Mouse (Mus musculus): ENCODE measurements around the gene Psg23. TPM values are rescaled to one million over a fixed set of nuclear protein-coding genes. Genes with fewer than 3 reads are reported as not detected.
"Not testable (repeated sequence)": the region's sequence is repeated elsewhere in the genome, so short reads cannot be mapped to it uniquely, and the experiment has no call there.

Gene Psg23
- polyA plus RNA-seq (2014; fragmentation: Nextera tagmentation; extraction: Ambion mirVana), result not detected in 2 replicates

- not testable (repeated sequence) for H3K4me2 ChIP-seq (ENCODE audit: low read depth, low read length); ATAC-seq (ENCODE audit: low read depth); H3K9ac ChIP-seq (ENCODE audit: low read depth, low read length); H3K4me1 ChIP-seq (ENCODE audit: control insufficient read depth, insufficient read depth, low read length); H3K36me3 ChIP-seq (ENCODE audit: control insufficient read depth, insufficient read depth, low read length); H3K9me3 ChIP-seq (ENCODE audit: control insufficient read depth, low read length); H3K4me3 ChIP-seq (ENCODE audit: low read depth, low read length); H3K27me3 ChIP-seq (replicated peaks; ENCODE audit: control insufficient read depth, insufficient read depth, low read length); DNase-seq (ENCODE audit: low spot score); H3K27ac ChIP-seq (replicated peaks; ENCODE audit: low read depth, low read length)
- 63% methylated on average over 1 of the region's 2 CpGs for WGBS
These were observed at the start of gene Psg23 for GRCm38 (mm10) chr7:18616401-18616800. TSS of gene Psg23 (minus strand) at chr7:18616501.

- ATAC-seq (ENCODE audit: low read depth); DNase-seq (ENCODE audit: low spot score): not testable (repeated sequence)
- WGBS, result 44% methylated on average over 1 of the region's 2 CpGs
These were observed 40.3 kb upstream of the Psg23 start, which contains the start of gene Psg21 for GRCm38 (mm10) chr7:18656625-18657024. TSS of gene Psg21 (minus strand) at chr7:18656725.

GRCm38 (mm10) chr7:18626921-18627320 lies 10.6 kb upstream of the Psg23 start:
- H3K4me3 ChIP-seq (ENCODE audit: low read depth, low read length); H3K27me3 ChIP-seq (replicated peaks; ENCODE audit: control insufficient read depth, insufficient read depth, low read length); H3K27ac ChIP-seq (replicated peaks; ENCODE audit: low read depth, low read length); H3K9me3 ChIP-seq (ENCODE audit: control insufficient read depth, low read length); H3K36me3 ChIP-seq (ENCODE audit: control insufficient read depth, insufficient read depth, low read length); H3K4me2 ChIP-seq (ENCODE audit: low read depth, low read length); ATAC-seq (ENCODE audit: low read depth); H3K4me1 ChIP-seq (ENCODE audit: control insufficient read depth, insufficient read depth, low read length); DNase-seq (ENCODE audit: low spot score); H3K9ac ChIP-seq (ENCODE audit: low read depth, low read length): not testable (repeated sequence)
- 86% methylated on average over 8 of the region's 8 CpGs for WGBS

More at GRCm38 (mm10) chr7:18656625-18657024, 40.3 kb upstream of the Psg23 start, which contains the start of gene Psg21:
- H3K36me3 ChIP-seq (ENCODE audit: control insufficient read depth, insufficient read depth, low read length); H3K9me3 ChIP-seq (ENCODE audit: control insufficient read depth, low read length); H3K4me3 ChIP-seq (ENCODE audit: low read depth, low read length); H3K27ac ChIP-seq (replicated peaks; ENCODE audit: low read depth, low read length); H3K4me2 ChIP-seq (ENCODE audit: low read depth, low read length); H3K4me1 ChIP-seq (ENCODE audit: control insufficient read depth, insufficient read depth, low read length); H3K9ac ChIP-seq (ENCODE audit: low read depth, low read length); H3K27me3 ChIP-seq (replicated peaks; ENCODE audit: control insufficient read depth, insufficient read depth, low read length): not testable (repeated sequence)

- no peak for ATAC-seq (ENCODE audit: low read depth)
- no peak for DNase-seq (ENCODE audit: low spot score)
- Histone ChIP-seq H3K4me3 (ENCODE audit: low read depth, low read length) (no peak within 1 kb of the TSS), H3K27me3 (replicated peaks; ENCODE audit: control insufficient read depth, insufficient read depth, low read length) (no peaks in the 10 kb centered on the region), H3K4me1 (ENCODE audit: control insufficient read depth, insufficient read depth, low read length) (no peaks in the 10 kb centered on the region), H3K9me3 (ENCODE audit: control insufficient read depth, low read length) (no peaks in the 10 kb centered on the region), H3K9ac (ENCODE audit: low read depth, low read length) (no peak within 1 kb of the TSS), H3K36me3 (ENCODE audit: control insufficient read depth, insufficient read depth, low read length) (no peaks in the 10 kb centered on the region), H3K27ac (replicated peaks; ENCODE audit: low read depth, low read length) (no peak within 1 kb of the TSS), H3K4me2 (ENCODE audit: low read depth, low read length) (no peak within 1 kb of the TSS)
- WGBS, result 78% methylated on average over 3 of the region's 3 CpGs
These were observed 49.1 kb downstream of the Psg23 start, which contains the start of gene Psg27 for GRCm38 (mm10) chr7:18567205-18567604. TSS of gene Psg27 (minus strand) at chr7:18567305.

GRCm38 (mm10) chr7:18559850-18560249 lies 56.5 kb downstream of the Psg23 start:
- no peaks in the 10 kb centered on the region for H3K9me3 ChIP-seq (ENCODE audit: control insufficient read depth, low read length)
- no peaks in the 10 kb centered on the region for H3K27me3 ChIP-seq (replicated peaks; ENCODE audit: control insufficient read depth, insufficient read depth, low read length)
- no peaks in the 10 kb centered on the region for H3K4me1 ChIP-seq (ENCODE audit: control insufficient read depth, insufficient read depth, low read length)
- H3K27ac ChIP-seq (replicated peaks; ENCODE audit: low read depth, low read length), result no peak overlapping the region
- H3K4me3 ChIP-seq (ENCODE audit: low read depth, low read length), result no peak overlapping the region
- H3K9ac ChIP-seq (ENCODE audit: low read depth, low read length), result no peak overlapping the region
- H3K36me3 ChIP-seq (ENCODE audit: control insufficient read depth, insufficient read depth, low read length), result no peaks in the 10 kb centered on the region
- DNase-seq (ENCODE audit: low spot score), result no peak
- no peak overlapping the region for H3K4me2 ChIP-seq (ENCODE audit: low read depth, low read length)
- no peak for ATAC-seq (ENCODE audit: low read depth)

Other genes starting within 250 kb of the Psg23 start
- gene Psg28, start 184.5 kb downstream of the Psg23 start, polyA plus RNA-seq (2014; fragmentation: Nextera tagmentation; extraction: Ambion mirVana), result not detected in 2 replicates
- gene Psg26, start 132.3 kb downstream of the Psg23 start, polyA plus RNA-seq (2014; fragmentation: Nextera tagmentation; extraction: Ambion mirVana), result not detected in 2 replicates
- not detected in 2 replicates for gene Psg25, start 84.2 kb downstream of the Psg23 start, polyA plus RNA-seq (2014; fragmentation: Nextera tagmentation; extraction: Ambion mirVana)
- gene Psg27, start 49.2 kb downstream of the Psg23 start, polyA plus RNA-seq (2014; fragmentation: Nextera tagmentation; extraction: Ambion mirVana), result not detected in 2 replicates
- not detected in 2 replicates for gene Psg21, start 40.2 kb upstream of the Psg23 start, polyA plus RNA-seq (2014; fragmentation: Nextera tagmentation; extraction: Ambion mirVana)
- not detected in 2 replicates for gene Psg20, start 69.7 kb upstream of the Psg23 start, polyA plus RNA-seq (2014; fragmentation: Nextera tagmentation; extraction: Ambion mirVana)
- not detected in 2 replicates for gene Psg22, start 101.6 kb upstream of the Psg23 start, polyA plus RNA-seq (2014; fragmentation: Nextera tagmentation; extraction: Ambion mirVana)
- not detected in 2 replicates for gene Psg19, start 182.0 kb upstream of the Psg23 start, polyA plus RNA-seq (2014; fragmentation: Nextera tagmentation; extraction: Ambion mirVana)
- gene Psg17, start 205.1 kb upstream of the Psg23 start, polyA plus RNA-seq (2014; fragmentation: Nextera tagmentation; extraction: Ambion mirVana), result 0.10 TPM in 1 of 2 replicates, not detected in the other
- 0.52 and 0.58 TPM in 2 replicates for gene Mill2, start 223.5 kb upstream of the Psg23 start, polyA plus RNA-seq (2014; fragmentation: Nextera tagmentation; extraction: Ambion mirVana)

Measured in embryonic facial prominence, embryonic 14.5 days (tissue).